In genomic region chr2:65620556-65621166, GRCm38 (mm10) we compare ENCODE assay signal across 8 mouse cellular contexts. TPM values are rescaled to one million over a fixed set of nuclear protein-coding genes. Genes with fewer than 3 reads are reported as not detected.
A peak's percentile ranks its signal among the peaks of the same experiment; 100 is the strongest.
DNase-seq lines count a peak whose midpoint lies in the region; ATAC-seq and TF ChIP-seq lines count a peak whose summit lies in the region.

Gene Scn2a, plus strand, starts transcription at chr2:65620771.

- TF ChIP-seq EP300 in heart, adult 2 months (IDR thresholded peaks at IDR 0.05; ENCODE audit: insufficient read depth, low read depth, low read length), result no peak

- no peaks in the 10 kb centered on the region for H3K9me3 ChIP-seq in neural tube, embryonic 11.5 days (ENCODE audit: control insufficient read depth, low read length)

- DNase-seq in heart, adult 2 months, result no peak
- DNase-seq in heart, postnatal 25 days (ENCODE audit: low spot score), result no peak
- peak; percentile 63 for DNase-seq in ES-CJ7 (ENCODE audit: low read depth, low spot score)
- DNase-seq in cerebellum, adult 9-10 months, result peak; percentile 88
- DNase-seq in left cerebral cortex, adult 11 months (ENCODE audit: low spot score), result peak; percentile 39
- DNase-seq in neural tube, embryonic 11.5 days (ENCODE audit: low spot score), result peak; percentile 14
- DNase-seq in spleen, adult 18-20 months, result no peak

- H3K79me2 ChIP-seq in heart, adult 2 months (replicated peaks; ENCODE audit: control insufficient read depth, insufficient read depth, low read length), result no peaks in the 10 kb centered on the region

- ATAC-seq in granulocyte monocyte progenitor cell, adult 5-6 weeks (replicated peaks; ENCODE audit: poor library complexity, severe bottlenecking), result peak; percentile 55; the same call in 1 of the 2 replicates
- ATAC-seq in neural tube, embryonic 11.5 days (ENCODE audit: insufficient read depth, low FRiP score, low TSS enrichment), result 0 out of 2 replicates have a peak, but pooled peaks have one; percentile 40

- no peaks in the 10 kb centered on the region for H3K4me1 ChIP-seq in heart, adult 2 months (ENCODE audit: control insufficient read depth, insufficient read depth, low read length)
- H3K4me1 ChIP-seq in neural tube, embryonic 11.5 days (ENCODE audit: control insufficient read depth, insufficient read depth, low read length), result no peaks in the 10 kb centered on the region

- no peak within 1 kb of the TSS for H3K4me2 ChIP-seq in neural tube, embryonic 11.5 days (ENCODE audit: low read depth)

- TF ChIP-seq POLR2A in heart, adult 2 months (IDR thresholded peaks at IDR 0.05; ENCODE audit: insufficient read depth, low read depth, low read length), result no peak

- H3K9ac ChIP-seq in heart, adult 2 months (ENCODE audit: low read depth, low read length), result no peak within 1 kb of the TSS
- H3K9ac ChIP-seq in neural tube, embryonic 11.5 days (ENCODE audit: low read length), result no peak within 1 kb of the TSS

- no peak within 1 kb of the TSS for H3K27ac ChIP-seq in heart, adult 2 months
- peak within 1 kb of the TSS; percentile 56 for H3K27ac ChIP-seq in neural tube, embryonic 11.5 days (ENCODE audit: low read depth, low read length)

- TF ChIP-seq CTCF in heart, adult 2 months (IDR thresholded peaks at IDR 0.05), result peak; percentile 85

- WGBS in heart, adult 2 months, result 49% methylated on average over 9 of the region's 9 CpGs
- 51% methylated on average over 9 of the region's 9 CpGs for WGBS in neural tube, embryonic 11.5 days

- no peaks in the 10 kb centered on the region for H3K36me3 ChIP-seq in heart, adult 2 months (ENCODE audit: control insufficient read depth, insufficient read depth, low read length)
- no peaks in the 10 kb centered on the region for H3K36me3 ChIP-seq in neural tube, embryonic 11.5 days (ENCODE audit: control insufficient read depth, insufficient read depth, low read length)

- H3K27me3 ChIP-seq in heart, adult 2 months (ENCODE audit: control insufficient read depth, insufficient read depth, low read length), result no peaks in the 10 kb centered on the region
- no peaks in the 10 kb centered on the region for H3K27me3 ChIP-seq in neural tube, embryonic 11.5 days (ENCODE audit: control insufficient read depth, insufficient read depth, low read length)

- no peak within 1 kb of the TSS for H3K4me3 ChIP-seq in heart, adult 2 months
- peak within 1 kb of the TSS; percentile 19; the same call in 1 of the 2 replicates for H3K4me3 ChIP-seq in neural tube, embryonic 11.5 days (ENCODE audit: low read depth, low read length)

- intact Hi-C loops in heart, adult 2 months (cut with DNase I), result loop anchor here (1.0 kb wide), 1 partner anchor 48 kb away; no protein-coding TSS in a partner anchor
- intact Hi-C loops in heart, postnatal 25 days (cut with DNase I), result loop anchor here (5.0 kb wide), 1 partner anchor 562 kb away; no protein-coding TSS in a partner anchor

RNA-seq across cellular contexts. Expression of gene Scn2a, which starts in this region (rescaled TPM):
- under 1 TPM; 0.23 to 0.50 TPM for total RNA-seq in heart, adult 2 months (2021)
- polyA plus RNA-seq in heart, adult 2 months (2012; rRNA removed), result 0.21 and 0.59 TPM in 2 replicates
- total RNA-seq in heart, postnatal 25 days (2021), result under 1 TPM; 0.42 to 0.67 TPM
- total RNA-seq in granulocyte monocyte progenitor cell, adult 5-6 weeks (2014; fragmentation: Nextera tagmentation), result not detected in 2 replicates
- total RNA-seq in granulocyte monocyte progenitor cell, adult 5-6 weeks (2017), result not detected in 2 replicates
- polyA plus RNA-seq in neural tube, embryonic 11.5 days (2014; fragmentation: Nextera tagmentation; extraction: Ambion mirVana), result 10.4 and 11.4 TPM in 2 replicates

Comparison
In these comparisons a context has a peak if more than half of its experiments do, and no peak if none do; other contexts are left out.
1. Peak in ATAC-seq in granulocyte monocyte progenitor cell, adult 5-6 weeks; RNA of the gene not detected or under 1 TPM.
2. DNase-seq: peak in ES-CJ7 (single experiment), cerebellum, adult 9-10 months (single experiment), left cerebral cortex, adult 11 months (single experiment) and neural tube, embryonic 11.5 days (single experiment); none in heart, adult 2 months (0 of 2), heart, postnatal 25 days (single experiment) and spleen, adult 18-20 months (0 of 2).